8 mouse cellular contexts compared by ENCODE assay signal in the genomic region with DNA sequence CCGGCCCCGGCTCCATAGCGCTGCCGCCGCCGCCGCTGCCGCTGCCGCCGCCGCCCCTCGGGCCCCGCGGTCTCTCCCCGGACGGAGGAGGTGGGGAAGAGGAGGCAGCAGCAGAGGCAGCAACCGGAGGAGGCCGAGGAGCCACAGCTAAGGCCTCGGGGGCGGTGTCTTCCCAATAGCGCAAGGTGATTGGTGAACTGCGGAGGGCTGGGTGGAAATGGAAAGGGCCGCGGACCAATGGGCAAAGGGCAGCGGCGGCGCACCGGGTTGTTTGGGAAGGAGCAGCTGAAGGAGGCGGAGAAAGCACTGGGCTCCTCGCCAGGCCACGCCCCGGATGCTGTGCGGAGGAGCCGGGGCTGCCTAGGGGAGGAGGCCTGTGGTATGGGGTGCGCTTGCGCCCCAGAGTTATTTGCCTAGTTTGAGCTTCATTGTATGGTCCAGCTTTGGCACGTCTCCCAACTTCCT. TPM values are rescaled to one million over a fixed set of nuclear protein-coding genes. Genes with fewer than 3 reads are reported as not detected.
DNase-seq lines count a peak whose midpoint lies in the region; ATAC-seq lines count a peak whose summit lies in the region.

A gene (minus strand): TSS at position 149 of the 465 bp plus-strand sequence.

- H3K27me3 ChIP-seq in hindbrain, embryonic 11.5 days (ENCODE audit: control insufficient read depth, insufficient read depth, low read length): no peaks in the 10 kb centered on the region

- peak; percentile 99 for ATAC-seq in hindbrain, embryonic 11.5 days (ENCODE audit: low FRiP score)

- peak within 1 kb of the TSS; percentile 86 for H3K9ac ChIP-seq in hindbrain, embryonic 11.5 days (ENCODE audit: low read depth, low read length)

- under 1% methylated on average over 23 of the region's 37 CpGs for WGBS in hindbrain, embryonic 11.5 days

- no peaks in the 10 kb centered on the region for H3K36me3 ChIP-seq in hindbrain, embryonic 11.5 days (ENCODE audit: control insufficient read depth, insufficient read depth, low read length)

- peak within 1 kb of the TSS; percentile 84 for H3K4me2 ChIP-seq in hindbrain, embryonic 11.5 days (replicated peaks; ENCODE audit: low read depth, low read length)

- H3K27ac ChIP-seq in hindbrain, embryonic 11.5 days (ENCODE audit: low read depth, low read length): peak within 1 kb of the TSS; percentile 93

- H3K9me3 ChIP-seq in hindbrain, embryonic 11.5 days (ENCODE audit: control insufficient read depth, low read length): no peaks in the 10 kb centered on the region

- no peaks in the 10 kb centered on the region for H3K4me1 ChIP-seq in hindbrain, embryonic 11.5 days (replicated peaks; ENCODE audit: control insufficient read depth, insufficient read depth, low read length)

- H3K4me3 ChIP-seq in hindbrain, embryonic 11.5 days (ENCODE audit: low read depth, low read length): peak within 1 kb of the TSS; percentile 83

- DNase-seq in Muller cell, postnatal 12 days (ENCODE audit: inconsistent ontology term): peak; percentile 99
- peak; percentile 99 for DNase-seq in cerebellum, adult 9-11 months
- DNase-seq in frontal cortex, adult 2 months (ENCODE audit: extremely low spot score in 1 of 2, low spot score in 1 of 2): peak; percentile 98 to 99
- peak; percentile 96 for DNase-seq in hindbrain, embryonic 11.5 days (ENCODE audit: low spot score)
- peak; percentile 99 to 100 for DNase-seq in layer of hippocampus, postnatal 10 days (ENCODE audit: low spot score in 2 of 2)
- DNase-seq in lung, postnatal 10 days: peak; percentile 100
- DNase-seq in ovary, postnatal 36 days (ENCODE audit: low spot score): peak; percentile 99
- peak; percentile 99 for DNase-seq in thymus, postnatal 25 days

RNA-seq across cellular contexts. Expression of the gene that starts here (rescaled TPM):
- 14.6 and 15.9 TPM in 2 replicates for polyA plus RNA-seq in frontal cortex, adult 2 months (2012; rRNA removed)
- 23.7 and 25.4 TPM in 2 replicates for polyA plus RNA-seq in hindbrain, embryonic 11.5 days (2014; fragmentation: Nextera tagmentation; extraction: Ambion mirVana)
- 10 to 100 TPM; 22.0 to 22.8 TPM for total RNA-seq in layer of hippocampus, postnatal 10 days (2021)

Comparison
In these comparisons a context has a peak if more than half of its experiments do, and no peak if none do; other contexts are left out.
1. Peak in every context shown above with its lines: DNase-seq, ATAC-seq, H3K4me3 ChIP-seq and H3K27ac ChIP-seq.